Mouse (Mus musculus) layer of hippocampus, postnatal 10 days (tissue): ENCODE data around the gene Tceal1. TPM values are rescaled to one million over a fixed set of nuclear protein-coding genes. Genes with fewer than 3 reads are reported as not detected.

ENCODE experiments used
- DNase-seq, 2 experiments: peaks; one replicate each; pipeline ENCODE4 v3.0.0; 2021; ENCODE audit warnings: low spot score in 2 of 2
- total RNA-seq, 2 experiments: library from RNA; stranded (reverse); gene quantifications; 2 replicates each; pipeline ENCODE4 v1.2.3; 2021

Tceal1 gene
- total RNA-seq, 2 experiments from 2014 or later = 13.5 to 14.6 TPM

GRCm38 (mm10) chrX:136749329-136749728 lies 41.5 kb downstream of the Tceal1 start:
- DNase-seq = no peak

GRCm38 (mm10) chrX:136755464-136755863 lies 47.7 kb downstream of the Tceal1 start:
- DNase-seq = no peak

Other genes starting within 250 kb of the Tceal1 start
- gene Kir3dl1, start 190.0 kb upstream of the Tceal1 start, total RNA-seq = not detected
- under 1 TPM in 1 of 2 experiments, not detected in 1; 0.41 TPM for gene Kir3dl2, start 163.9 kb upstream of the Tceal1 start, total RNA-seq
- 100 to 1,000 TPM; 138 to 140 TPM for gene Tceal3, start 117.1 kb upstream of the Tceal1 start, total RNA-seq
- 100 to 1,000 TPM; 467 to 472 TPM for gene Morf4l2, start 35.7 kb downstream of the Tceal1 start, total RNA-seq
- gene Glra4, start 72.2 kb downstream of the Tceal1 start, total RNA-seq = under 1 TPM in 1 of 2 experiments, not detected in 1; 0.39 TPM
- gene Plp1, start 114.7 kb downstream of the Tceal1 start, total RNA-seq = 100 to 1,000 TPM; 102 to 115 TPM
- 10 to 100 TPM; 22.7 to 33.9 TPM for gene Rab9b, start 160.8 kb downstream of the Tceal1 start, total RNA-seq
- gene H2bfm, start 219.3 kb downstream of the Tceal1 start, total RNA-seq = not detected